Mouse (Mus musculus) heart, embryonic 14.5 days (tissue): ENCODE measurements around the gene Gm17555. TPM values are rescaled to one million over a fixed set of nuclear protein-coding genes. Genes with fewer than 3 reads are reported as not detected.

Experiments used
- ATAC-seq: fragments of 200-750 bp; cut with Nextera tagmentation; 2 replicates; pipeline ENCODE4 v1.8.0; 2017; ENCODE audit warnings: low read depth, moderate TSS enrichment; ENCODE audit not compliant: insufficient number of reproducible peaks, insufficient read depth, low FRiP score
- H3K27ac ChIP-seq, 2 experiments: fragments of 200-500 bp in 1 of 2; fragments of 300-500 bp in 1 of 2; sonication (generic) in 1 of 2; replicated peaks in 1 of 2; 2 replicates each; pipeline ENCODE4 v1.5.1; 2012 to 2014; ENCODE audit warnings: low read depth in 2 of 2, low read length in 2 of 2, control low read depth in 1 of 2, mild to moderate bottlenecking in 1 of 2, mixed read lengths in 1 of 2; ENCODE audit not compliant: control insufficient read depth in 1 of 2, insufficient read depth in 1 of 2
- H3K27me3 ChIP-seq: fragments of 300-500 bp; sonication (generic); 2 replicates; pipeline ENCODE4 v1.6.1; 2014; ENCODE audit warnings: mild to moderate bottlenecking, low read length, control low read depth; ENCODE audit not compliant: control insufficient read depth, insufficient read depth
- H3K36me3 ChIP-seq: fragments of 300-500 bp; sonication (generic); 2 replicates; pipeline ENCODE4 v1.6.1; 2014; ENCODE audit warnings: mild to moderate bottlenecking, control low read depth, low read length, mixed read lengths; ENCODE audit not compliant: control insufficient read depth, insufficient read depth
- H3K4me1 ChIP-seq, 2 experiments: fragments of 200-500 bp in 1 of 2; fragments of 300-500 bp in 1 of 2; sonication (generic) in 1 of 2; 2 replicates each; pipeline ENCODE4 v1.6.1; 2012 to 2014; ENCODE audit warnings: low read length in 2 of 2, control low read depth in 1 of 2, mixed read lengths in 1 of 2; ENCODE audit not compliant: control insufficient read depth in 2 of 2, insufficient read depth in 2 of 2
- H3K4me2 ChIP-seq: fragments of 300-500 bp; sonication (generic); 2 replicates; pipeline ENCODE4 v1.6.1; 2014; ENCODE audit warnings: mild to moderate bottlenecking, low read length
- H3K4me3 ChIP-seq, 2 experiments: fragments of 200-500 bp in 1 of 2; fragments of 300-500 bp in 1 of 2; sonication (generic) in 1 of 2; 2 replicates each; pipeline ENCODE4 v1.5.1; 2012 to 2014; ENCODE audit warnings: low read length in 2 of 2, mild to moderate bottlenecking in 2 of 2, control low read depth in 1 of 2, low read depth in 1 of 2, moderate library complexity in 1 of 2; ENCODE audit not compliant: control insufficient read depth in 1 of 2, insufficient read depth in 1 of 2
- H3K9ac ChIP-seq: fragments of 300-500 bp; sonication (generic); 2 replicates; pipeline ENCODE4 v1.6.1; 2014; ENCODE audit warnings: mild to moderate bottlenecking, low read length
- H3K9me3 ChIP-seq: fragments of 300-500 bp; sonication (generic); 2 replicates; pipeline ENCODE4 v1.6.1; 2016; ENCODE audit warnings: low read length, control low read depth; ENCODE audit not compliant: control insufficient read depth
- WGBS: fragments of 180-500 bp; shearing (Covaris S2); extraction: QIAGEN DNeasy Blood & Tissue Kit; methylation state at CpG from one replicate; pipeline ENCODE4 v1.1.7; 2014; 5-methylcytosine and 5-hydroxymethylcytosine counted together
- polyA plus RNA-seq: library from polyadenylated mRNA; unstranded; fragments of >200 nt; fragmentation: Nextera tagmentation; extraction: Ambion mirVana; gene quantifications from 2 replicates; pipeline ENCODE4 v1.2.1, GENCODE M21; 2014

The Gm17555 gene
- polyA plus RNA-seq, 1 experiment from 2014 or later: not detected

DNA sequence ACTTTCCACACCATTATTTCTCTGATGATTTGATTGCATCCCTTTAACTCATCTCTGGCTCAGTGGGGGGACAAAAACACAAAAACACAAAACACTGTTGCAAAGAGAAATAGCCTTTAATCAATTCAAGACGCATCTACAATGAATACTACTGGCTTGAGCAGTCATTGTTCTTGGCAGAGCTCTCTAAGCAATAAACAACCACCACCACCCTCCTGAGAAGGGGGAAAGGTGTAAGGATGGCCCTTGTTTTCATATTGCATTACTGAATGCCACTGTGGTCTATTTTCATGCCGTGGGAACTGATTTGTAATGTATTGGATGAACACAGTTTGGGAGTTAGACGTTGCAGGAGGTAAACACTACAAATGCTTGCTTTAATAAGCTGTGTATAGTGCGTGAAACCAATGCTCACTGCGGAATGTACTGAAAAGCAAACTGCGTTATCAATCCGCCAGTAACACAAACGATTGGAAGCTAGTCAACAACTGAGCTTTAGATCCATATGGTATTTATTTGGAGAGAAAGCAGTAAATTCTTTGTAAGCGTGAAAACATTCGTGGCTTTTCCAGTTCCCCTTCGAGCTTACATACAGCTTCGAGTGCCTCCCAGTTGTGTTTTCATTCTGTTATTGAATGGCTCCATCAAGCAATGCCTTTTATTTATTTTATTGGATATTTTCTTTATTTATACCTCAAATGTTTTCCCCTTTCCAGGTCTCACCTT, 19.1 kb upstream of the Gm17555 start:
- no peaks in the 10 kb centered on the region for H3K27me3 ChIP-seq
- no peak for ATAC-seq

DNA sequence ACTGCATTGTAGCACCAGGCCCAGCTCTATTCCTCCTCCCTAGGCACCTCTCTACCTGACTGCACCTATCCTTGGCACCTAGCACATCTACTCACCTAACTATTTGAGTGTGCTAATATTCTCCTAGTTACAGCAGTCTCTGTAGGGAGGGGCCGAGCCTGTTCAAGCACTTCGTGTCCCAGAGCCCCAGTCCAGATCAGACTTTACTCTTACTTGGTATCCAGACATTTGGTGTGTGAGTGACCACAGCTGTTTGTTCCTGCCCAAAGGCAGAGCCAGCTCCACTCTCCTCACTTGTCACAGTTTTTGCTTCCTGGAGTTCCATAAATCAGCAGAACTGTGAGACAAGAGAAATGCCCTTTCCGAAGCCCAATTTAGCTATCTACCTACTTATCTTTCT, 15.9 kb upstream of the Gm17555 start:
- Histone ChIP-seq H3K36me3 (no peaks in the 10 kb centered on the region), H3K4me3 (no peak overlapping the region), H3K27ac (no peak overlapping the region), H3K27me3 (no peaks in the 10 kb centered on the region), H3K4me2 (no peak overlapping the region), H3K9me3 (no peaks in the 10 kb centered on the region), H3K4me1 (no peaks in the 10 kb centered on the region), H3K9ac (no peak overlapping the region)
- ATAC-seq: no peak
- 76% methylated on average over 3 of the region's 3 CpGs for WGBS

More for the DNA sequence above, 19.1 kb upstream of the Gm17555 start:
- Histone ChIP-seq H3K4me1 (no peaks in the 10 kb centered on the region), H3K4me3 (no peak overlapping the region), H3K4me2 (no peak overlapping the region), H3K9me3 (no peaks in the 10 kb centered on the region), H3K27ac (no peak overlapping the region), H3K9ac (no peak overlapping the region), H3K36me3 (no peaks in the 10 kb centered on the region)
- 82% methylated on average over 12 of the region's 12 CpGs for WGBS

DNA sequence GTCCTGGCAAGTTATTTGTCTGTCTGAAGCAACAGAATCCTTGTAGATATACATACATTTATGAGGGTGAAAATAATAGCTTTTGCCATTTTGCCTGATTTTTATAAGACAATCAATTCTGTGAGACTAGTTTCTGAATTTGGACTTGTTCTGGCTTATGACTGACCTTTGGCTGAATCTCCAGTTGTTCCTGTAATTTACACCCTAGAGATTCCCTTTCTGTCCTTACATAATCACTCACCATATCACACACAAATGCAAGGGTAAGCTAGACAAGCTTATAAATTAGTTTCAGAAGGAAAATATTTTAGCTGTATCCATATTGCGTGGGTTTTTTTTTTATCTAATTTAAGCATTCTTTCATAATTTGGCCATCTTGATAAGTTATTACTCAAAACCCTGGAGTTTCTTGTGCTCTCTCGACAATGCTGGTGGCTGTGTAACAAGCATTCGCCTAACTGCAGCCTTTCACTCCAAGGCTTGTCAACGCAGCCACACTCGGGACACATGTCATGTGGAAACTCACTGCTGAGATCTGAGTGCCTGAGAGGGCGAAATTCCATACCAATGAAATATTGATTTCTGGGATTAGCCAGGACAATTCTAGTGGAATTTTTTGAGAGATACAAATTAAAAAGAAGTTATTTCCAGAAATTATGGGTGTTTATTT, 3.8 kb upstream of the Gm17555 start:
- Histone ChIP-seq H3K27ac (no peak overlapping the region), H3K4me2 (no peak overlapping the region), H3K4me3 (no peak overlapping the region), H3K9ac (no peak overlapping the region), H3K27me3 (no peaks in the 10 kb centered on the region), H3K4me1 (no peaks in the 10 kb centered on the region), H3K9me3 (0 out of 2 replicates have a peak, but pooled peaks cover 3% of the 10 kb centered on the region), H3K36me3 (no peaks in the 10 kb centered on the region)
- WGBS: 58% methylated on average over 6 of the region's 6 CpGs
- ATAC-seq: no peak

DNA sequence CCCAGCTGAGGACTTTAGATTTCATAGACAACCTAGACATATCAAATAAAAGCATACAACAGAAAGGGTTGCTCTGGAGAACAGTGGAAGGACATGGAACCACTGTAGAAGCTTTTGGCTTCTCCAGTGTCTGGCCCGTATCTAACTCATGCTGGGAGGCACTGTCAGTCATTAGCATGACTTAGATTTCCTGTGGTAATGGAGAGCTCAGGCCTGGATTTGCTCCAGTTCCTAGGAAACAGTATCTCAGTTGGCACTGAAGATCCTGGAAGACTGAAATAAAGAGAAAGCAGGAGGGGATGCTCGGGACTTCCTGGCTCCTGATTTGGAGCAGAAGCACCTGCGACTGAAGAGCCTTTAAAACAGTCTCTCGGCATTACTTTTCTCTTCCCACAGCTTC, 12.7 kb downstream of the Gm17555 start:
- no peak overlapping the region for H3K4me2 ChIP-seq
- no peak overlapping the region for H3K4me3 ChIP-seq
- H3K9me3 ChIP-seq: no peaks in the 10 kb centered on the region; the same call in 1 of the 2 replicates
- 60% methylated on average over 4 of the region's 4 CpGs for WGBS
- no peaks in the 10 kb centered on the region for H3K27me3 ChIP-seq
- no peak overlapping the region for H3K9ac ChIP-seq
- no peak overlapping the region for H3K27ac ChIP-seq
- no peaks in the 10 kb centered on the region for H3K4me1 ChIP-seq
- ATAC-seq: no peak
- no peaks in the 10 kb centered on the region for H3K36me3 ChIP-seq

DNA sequence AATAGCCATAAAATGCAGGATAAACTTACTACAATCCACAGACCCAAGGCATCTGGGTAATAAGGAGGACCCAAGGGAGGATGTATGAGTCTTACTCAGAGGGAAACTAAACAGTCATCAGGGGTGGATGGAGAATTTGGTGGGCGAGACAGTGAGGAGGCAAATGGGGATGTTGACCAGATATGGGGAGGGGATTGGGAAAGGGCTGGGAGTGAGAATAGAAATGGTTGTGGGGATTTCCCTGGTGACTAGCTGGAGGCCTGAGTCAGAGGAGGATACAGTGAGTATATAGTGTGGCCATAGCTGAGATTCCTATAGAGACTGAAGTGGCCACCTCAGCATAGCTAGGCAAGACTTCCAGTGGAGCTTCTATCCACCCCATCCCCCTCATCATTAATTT, 16.8 kb downstream of the Gm17555 start:
- Histone ChIP-seq H3K4me3 (no peak overlapping the region), H3K36me3 (no peaks in the 10 kb centered on the region), H3K4me1 (no peaks in the 10 kb centered on the region), H3K27me3 (no peaks in the 10 kb centered on the region), H3K4me2 (no peak overlapping the region), H3K9me3 (no peaks in the 10 kb centered on the region; the same call in 1 of the 2 replicates), H3K9ac (no peak overlapping the region), H3K27ac (no peak overlapping the region)
- no peak for ATAC-seq
- WGBS: 67% methylated on average over 1 of the region's 1 CpGs

DNA sequence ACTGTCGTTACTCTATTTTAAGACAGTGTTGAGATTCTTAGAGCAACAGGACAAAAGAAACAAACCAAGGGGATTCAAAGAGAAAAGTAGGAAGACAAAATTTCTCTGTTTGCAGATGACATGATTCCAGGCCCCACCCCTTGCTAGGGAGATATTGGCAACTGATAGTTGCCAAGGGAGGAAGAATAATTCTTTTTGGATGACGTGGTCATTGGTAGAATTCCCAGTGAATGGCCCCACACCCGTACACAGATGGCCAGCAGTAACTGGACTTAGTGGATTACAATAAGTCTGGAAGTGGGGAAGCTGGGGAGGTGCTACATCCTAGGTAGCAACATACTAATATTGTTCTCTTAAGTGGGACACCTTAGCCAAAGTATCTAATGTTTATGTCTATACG, 22.0 kb downstream of the Gm17555 start:
- no peaks in the 10 kb centered on the region for H3K36me3 ChIP-seq
- no peaks in the 10 kb centered on the region for H3K27me3 ChIP-seq
- WGBS: 90% methylated on average over 4 of the region's 4 CpGs
- no peak overlapping the region for H3K4me2 ChIP-seq
- H3K9me3 ChIP-seq: no peaks in the 10 kb centered on the region
- no peak overlapping the region for H3K27ac ChIP-seq
- ATAC-seq: no peak
- no peak overlapping the region for H3K4me3 ChIP-seq
- H3K9ac ChIP-seq: no peak overlapping the region
- no peaks in the 10 kb centered on the region for H3K4me1 ChIP-seq

DNA sequence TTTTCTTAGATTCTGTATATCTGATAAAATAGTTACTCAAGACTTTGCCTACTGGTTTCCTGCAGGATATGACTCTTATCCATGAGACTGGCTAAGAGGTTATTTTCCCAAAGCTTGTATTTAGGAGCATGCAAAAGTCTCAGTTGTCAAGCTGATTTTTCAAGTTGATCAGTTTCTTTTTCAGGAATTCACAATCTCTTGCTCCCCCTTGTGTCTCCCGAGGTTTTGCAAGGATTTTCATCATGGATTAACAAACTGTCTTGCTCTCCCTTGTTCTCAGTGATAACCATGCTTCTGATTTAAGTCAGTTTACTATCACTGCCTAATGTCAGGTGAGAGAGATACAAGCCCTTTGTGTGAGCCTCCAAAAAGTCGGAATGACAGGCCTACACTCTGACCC, 30.5 kb downstream of the Gm17555 start:
- no peaks in the 10 kb centered on the region for H3K27me3 ChIP-seq
- H3K9me3 ChIP-seq: no peaks in the 10 kb centered on the region
- 31% methylated on average over 2 of the region's 2 CpGs for WGBS
- H3K4me3 ChIP-seq: no peak overlapping the region
- H3K4me2 ChIP-seq: no peak overlapping the region
- H3K36me3 ChIP-seq: no peaks in the 10 kb centered on the region
- H3K9ac ChIP-seq: no peak overlapping the region
- no peak for ATAC-seq
- H3K27ac ChIP-seq: no peak overlapping the region
- H3K4me1 ChIP-seq: no peaks in the 10 kb centered on the region
